Mouse (Mus musculus): ENCODE measurements around the gene Gm3055.
"Not testable (repeated sequence)": the region's sequence is repeated elsewhere in the genome, so short reads cannot be mapped to it uniquely, and the experiment has no call there.

Gm3055 gene

GRCm38 (mm10) chr10:81770506-81771403 lies at the start of gene Gm3055:
TSS of gene Gm3055 (minus strand) at chr10:81771161.
- DNase-seq (ENCODE audit: low read depth, low spot score) = not testable (repeated sequence)

GRCm38 (mm10) chr10:81811899-81812298 lies 40.9 kb upstream of the Gm3055 start, which contains the start of gene Gm4767:
TSS of gene Gm4767 (plus strand) at chr10:81812186.
- DNase-seq (ENCODE audit: low read depth, low spot score) = not testable (repeated sequence)

- DNase-seq (ENCODE audit: low read depth, low spot score) = not testable (repeated sequence)
Measured at GRCm38 (mm10) chr10:81771404-81771777, 430 bp upstream of the Gm3055 start.

- not testable (repeated sequence) for DNase-seq (ENCODE audit: low read depth, low spot score)
Measured at GRCm38 (mm10) chr10:81704531-81705301, 66.2 kb downstream of the Gm3055 start, which contains the start of gene Zfp433. TSS of gene Zfp433 (plus strand) at chr10:81704825.

Measured in telencephalon, adult 2 months (tissue).